Comparison of ENCODE assay signal across 24 mouse cellular contexts in the genomic region with DNA sequence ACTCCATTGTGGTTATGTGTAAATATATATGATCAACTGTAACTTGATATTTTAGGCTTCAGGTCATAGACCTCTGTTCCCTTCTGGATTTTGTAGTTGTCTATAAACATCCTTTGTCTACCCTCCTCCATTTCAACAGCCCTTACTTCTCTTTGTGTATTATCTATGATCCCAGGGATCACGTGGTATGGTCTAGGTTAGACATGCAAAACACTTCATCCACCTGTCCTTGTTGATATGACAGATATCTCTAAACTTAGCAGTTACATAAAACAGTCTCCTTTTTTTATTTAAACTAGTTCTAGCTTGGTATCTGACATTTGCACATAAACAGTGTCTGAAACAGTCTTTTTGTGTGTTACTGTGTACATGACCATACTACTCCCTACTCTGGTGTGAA.
"Had no signal": no experiment of that assay in that cellular context is flagged by ENCODE, and none has a peak within 500 bp of the region (broad histone marks: within the 10 kb centered on the region; RNA-seq: fewer than 3 reads in every experiment).

No protein-coding gene starts in this region.

- H3K36me3 ChIP-seq: embryonic facial prominence, embryonic 10.5 days; embryonic facial prominence, embryonic 12.5 days; embryonic facial prominence, embryonic 13.5 days; embryonic facial prominence, embryonic 15.5 days; forebrain, embryonic 10.5 days; forebrain, embryonic 12.5 days; forebrain, embryonic 15.5 days had no signal

- H3K27ac ChIP-seq: embryonic facial prominence, embryonic 10.5 days; embryonic facial prominence, embryonic 12.5 days; embryonic facial prominence, embryonic 13.5 days; embryonic facial prominence, embryonic 15.5 days; forebrain, embryonic 10.5 days; forebrain, embryonic 12.5 days; forebrain, embryonic 13.5 days; forebrain, embryonic 15.5 days; gastrocnemius, adult 2 months; heart, adult 2 months had no signal

- DNase-seq: cerebellum, adult 8-10 months; cerebellum, postnatal 14 days; cerebellum, postnatal 36 days; embryo, embryonic 11 days; forebrain, postnatal 0 days; gastrocnemius, adult 2 months; gastrocnemius, postnatal 10 days; gastrocnemius, postnatal 14 days; gastrocnemius, postnatal 25 days; gastrocnemius, postnatal 36 days; heart, adult 11 months; heart, adult 18-20 months; heart, adult 2 months had no signal

- H3K4me3 ChIP-seq: embryonic facial prominence, embryonic 10.5 days; embryonic facial prominence, embryonic 12.5 days; embryonic facial prominence, embryonic 13.5 days; embryonic facial prominence, embryonic 15.5 days; erythroblast, embryonic 14.5 days; forebrain, embryonic 10.5 days; forebrain, embryonic 12.5 days; forebrain, embryonic 13.5 days; forebrain, embryonic 15.5 days; gastrocnemius, adult 2 months; heart, adult 2 months had no signal

- H3K9me3 ChIP-seq: embryonic facial prominence, embryonic 10.5 days; embryonic facial prominence, embryonic 12.5 days; embryonic facial prominence, embryonic 13.5 days; embryonic facial prominence, embryonic 15.5 days; forebrain, embryonic 10.5 days; forebrain, embryonic 12.5 days; forebrain, embryonic 13.5 days; forebrain, embryonic 15.5 days had no signal

- H3K27me3 ChIP-seq: embryonic facial prominence, embryonic 12.5 days; embryonic facial prominence, embryonic 13.5 days; embryonic facial prominence, embryonic 15.5 days; forebrain, embryonic 12.5 days; forebrain, embryonic 13.5 days; forebrain, embryonic 15.5 days had no signal

- H3K4me2 ChIP-seq: embryonic facial prominence, embryonic 12.5 days; embryonic facial prominence, embryonic 13.5 days; embryonic facial prominence, embryonic 15.5 days; forebrain, embryonic 12.5 days; forebrain, embryonic 13.5 days; forebrain, embryonic 15.5 days had no signal

- H3K9ac ChIP-seq: embryonic facial prominence, embryonic 12.5 days; embryonic facial prominence, embryonic 13.5 days; embryonic facial prominence, embryonic 15.5 days; forebrain, embryonic 12.5 days; forebrain, embryonic 13.5 days; forebrain, embryonic 15.5 days; forebrain, postnatal 0 days had no signal

- ATAC-seq: forebrain, embryonic 13.5 days; forebrain, embryonic 14.5 days; forebrain, embryonic 15.5 days; forebrain, embryonic 16.5 days; forebrain, postnatal 0 days had no signal
